Mouse (Mus musculus): Measurements from ENCODE around the gene Myt1l. TPM values are rescaled to one million over a fixed set of nuclear protein-coding genes. Genes with fewer than 3 reads are reported as not detected.

The Myt1l gene
- total and polyA plus RNA-seq, 2 experiments from 2014 or later, result 0.34 TPM; not detected in 1

DNA sequence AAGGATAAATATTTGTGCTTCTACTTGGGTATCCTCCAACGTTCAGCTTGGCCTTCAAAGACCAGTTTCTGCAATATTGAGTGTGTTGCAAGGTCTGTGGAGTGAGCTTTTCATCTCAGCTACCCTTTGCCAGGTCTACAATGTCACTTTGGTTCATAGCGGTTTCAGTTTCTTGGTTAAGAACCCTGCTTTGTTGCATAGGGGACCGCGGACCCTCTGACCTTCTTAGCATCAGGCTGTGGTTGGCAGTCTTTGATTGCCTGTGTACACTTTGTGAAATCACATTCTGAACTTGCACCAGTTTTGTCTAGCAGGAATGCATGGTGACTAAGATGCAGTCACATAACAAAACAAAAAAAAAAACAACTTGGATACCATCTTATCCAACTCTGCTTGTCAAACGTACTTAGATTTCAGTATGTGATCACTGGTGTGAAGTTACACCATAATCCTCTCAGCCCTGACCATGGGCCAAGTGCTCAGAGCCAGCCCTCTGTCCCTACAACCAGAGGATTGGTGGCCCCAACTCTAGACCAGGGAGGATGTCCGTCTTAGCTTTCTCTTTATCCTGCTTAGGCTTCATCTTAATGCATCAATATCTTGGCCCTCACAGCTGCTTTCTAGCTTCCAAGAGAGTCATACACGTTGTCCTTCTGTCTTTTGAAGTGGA, 443.7 kb downstream of the Myt1l start:
- H3K27me3 ChIP-seq (ENCODE audit: control insufficient read depth, insufficient read depth, low read length), result no peaks in the 10 kb centered on the region

DNA sequence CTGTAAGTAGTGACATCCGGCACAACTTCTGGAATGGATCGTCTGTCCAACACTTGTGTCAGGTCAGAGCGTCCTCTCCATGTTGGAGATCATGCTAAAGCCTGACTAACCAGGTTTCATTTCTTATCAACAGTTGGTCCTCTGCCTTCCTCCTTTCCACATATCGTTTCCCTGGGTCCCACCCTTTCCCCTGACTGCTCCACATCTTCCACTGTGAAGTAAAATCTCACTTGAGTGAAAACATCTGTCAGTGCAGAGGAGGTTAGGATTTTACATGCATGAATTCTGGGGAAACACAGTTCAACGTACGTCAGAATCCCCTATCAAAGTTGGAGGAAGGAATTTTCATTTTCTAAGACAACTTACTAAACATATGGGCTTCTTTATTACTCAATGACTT, 444.3 kb downstream of the Myt1l start:
- H3K9me3 ChIP-seq (replicated peaks; ENCODE audit: control insufficient read depth, low read length), result no peaks in the 10 kb centered on the region
- no peak overlapping the region for H3K4me2 ChIP-seq (ENCODE audit: low read depth, low read length)
- 46% methylated on average over 6 of the region's 6 CpGs for WGBS
- no peaks in the 10 kb centered on the region for H3K27me3 ChIP-seq (ENCODE audit: control insufficient read depth, insufficient read depth, low read length)
- no peak overlapping the region for H3K9ac ChIP-seq (replicated peaks; ENCODE audit: low read depth, low read length)
- H3K36me3 ChIP-seq (replicated peaks; ENCODE audit: control insufficient read depth, insufficient read depth, low read length), result peaks cover 36% of the 10 kb centered on the region
- DNase-seq (ENCODE audit: low spot score), result no peak
- H3K27ac ChIP-seq (ENCODE audit: low read depth), result peak overlapping the region; percentile 41; the same call in 1 of the 2 replicates
- ATAC-seq (ENCODE audit: insufficient read depth, low read depth), result peak; percentile 39; the same call in 1 of the 2 replicates
- TF ChIP-seq EP300 (IDR thresholded peaks at IDR 0.05; ENCODE audit: low read depth) (no peak), CTCF (IDR thresholded peaks at IDR 0.05; ENCODE audit: low read depth) (no peak)
- H3K4me3 ChIP-seq (ENCODE audit: low read depth, low read length), result no peak overlapping the region
- H3K4me1 ChIP-seq (ENCODE audit: control insufficient read depth, insufficient read depth), result peaks cover 17% of the 10 kb centered on the region

More for the DNA sequence above, 443.7 kb downstream of the Myt1l start:
- no peak for ATAC-seq (ENCODE audit: insufficient read depth, low read depth)
- Histone ChIP-seq H3K36me3 (replicated peaks; ENCODE audit: control insufficient read depth, insufficient read depth, low read length) (peaks cover 36% of the 10 kb centered on the region), H3K27ac (ENCODE audit: low read depth) (peak overlapping the region; percentile 41; the same call in 1 of the 2 replicates), H3K4me2 (ENCODE audit: low read depth, low read length) (no peak overlapping the region), H3K9ac (replicated peaks; ENCODE audit: low read depth, low read length) (no peak overlapping the region), H3K4me1 (ENCODE audit: control insufficient read depth, insufficient read depth) (peaks cover 17% of the 10 kb centered on the region), H3K4me3 (ENCODE audit: low read depth, low read length) (no peak overlapping the region), H3K9me3 (replicated peaks; ENCODE audit: control insufficient read depth, low read length) (no peaks in the 10 kb centered on the region)
- WGBS, result 65% methylated on average over 7 of the region's 7 CpGs
- TF ChIP-seq CTCF (IDR thresholded peaks at IDR 0.05; ENCODE audit: low read depth), result no peak
- TF ChIP-seq EP300 (IDR thresholded peaks at IDR 0.05; ENCODE audit: low read depth), result no peak
- DNase-seq (ENCODE audit: low spot score), result no peak

Measured in heart, postnatal 0 days (tissue).